Mouse (Mus musculus) limb, embryonic 11.5 days (tissue): Measurements from ENCODE around the gene Tfpt. TPM values are rescaled to one million over a fixed set of nuclear protein-coding genes. Genes with fewer than 3 reads are reported as not detected.

Source experiments
- ATAC-seq: fragments of 200-750 bp; cut with Nextera tagmentation; 2 replicates; pipeline ENCODE4 v1.8.0; 2017; ENCODE audit warnings: low read depth; ENCODE audit not compliant: insufficient number of reproducible peaks, low FRiP score, low TSS enrichment
- DNase-seq: peaks from one replicate; pipeline ENCODE4 v3.0.0-alpha.2; 2015; ENCODE audit warnings: low spot score
- H3K27ac ChIP-seq: fragments of 300-500 bp; sonication (generic); replicated peaks from 2 replicates; pipeline ENCODE4 v1.5.1; 2014; ENCODE audit warnings: low read depth, mild to moderate bottlenecking, low read length
- H3K27me3 ChIP-seq: fragments of 300-500 bp; sonication (generic); 2 replicates; pipeline ENCODE4 v1.6.1; 2014; ENCODE audit warnings: mild to moderate bottlenecking, low read length, mixed read lengths; ENCODE audit not compliant: control insufficient read depth, insufficient read depth
- H3K36me3 ChIP-seq: fragments of 300-500 bp; sonication (generic); 2 replicates; pipeline ENCODE4 v1.6.1; 2014; ENCODE audit warnings: mild to moderate bottlenecking, low read length, moderate library complexity, mixed read lengths; ENCODE audit not compliant: control insufficient read depth, insufficient read depth
- H3K4me1 ChIP-seq: fragments of 300-500 bp; sonication (generic); 2 replicates; pipeline ENCODE4 v1.6.1; 2014; ENCODE audit warnings: low read length, mixed read lengths; ENCODE audit not compliant: control insufficient read depth, insufficient read depth
- H3K4me2 ChIP-seq: fragments of 300-500 bp; sonication (generic); 2 replicates; pipeline ENCODE4 v1.6.1; 2014; ENCODE audit warnings: low read depth, mild to moderate bottlenecking, moderate library complexity; ENCODE audit not compliant: severe bottlenecking
- H3K4me3 ChIP-seq: fragments of 300-500 bp; sonication (generic); 2 replicates; pipeline ENCODE4 v1.5.1; 2014; ENCODE audit warnings: low read depth, low read length
- H3K9ac ChIP-seq: fragments of 300-500 bp; sonication (generic); 2 replicates; pipeline ENCODE4 v1.6.1; 2014; ENCODE audit warnings: mild to moderate bottlenecking, low read length
- H3K9me3 ChIP-seq: fragments of 300-500 bp; sonication (generic); 2 replicates; pipeline ENCODE4 v1.6.1; 2016; ENCODE audit warnings: low read length; ENCODE audit not compliant: control insufficient read depth
- whole genome bisulfite sequencing: fragments of 180-500 bp; shearing (Covaris S2); extraction: QIAGEN DNeasy Blood & Tissue Kit; methylation state at CpG from one replicate; pipeline ENCODE4 v1.1.7; 2014; 5-methylcytosine and 5-hydroxymethylcytosine counted together
- polyA plus RNA-seq: library from polyadenylated mRNA; unstranded; fragments of >200 nt; fragmentation: Nextera tagmentation; extraction: Ambion mirVana; gene quantifications from 2 replicates; pipeline ENCODE4 v1.2.1, GENCODE M21; 2014

Gene Tfpt
- polyA plus RNA-seq, 1 experiment from 2014 or later, result 31.1 TPM

- WGBS, result 33% methylated on average over 15 of the region's 15 CpGs
- Histone ChIP-seq H3K36me3 (peaks cover 11% of the 10 kb centered on the region), H3K9ac (peak overlapping the region; percentile 71), H3K27me3 (no peaks in the 10 kb centered on the region), H3K9me3 (no peaks in the 10 kb centered on the region), H3K4me2 (peak overlapping the region; percentile 42), H3K4me1 (no peaks in the 10 kb centered on the region), H3K4me3 (peak overlapping the region; percentile 69), H3K27ac (no peak overlapping the region)
- ATAC-seq, result peak; percentile 41
- DNase-seq, result no peak
Observed at GRCm38 (mm10) chr7:3664524-3665214, 34.9 kb upstream of the Tfpt start.

- WGBS, result 97% methylated on average over 14 of the region's 14 CpGs
- Histone ChIP-seq H3K36me3 (peaks cover 39% of the 10 kb centered on the region), H3K9ac (no peak overlapping the region), H3K4me3 (no peak overlapping the region), H3K27ac (no peak overlapping the region), H3K9me3 (no peaks in the 10 kb centered on the region), H3K4me1 (no peaks in the 10 kb centered on the region), H3K27me3 (no peaks in the 10 kb centered on the region), H3K4me2 (no peak overlapping the region)
- ATAC-seq, result no peak
- no peak for DNase-seq
Observed at GRCm38 (mm10) chr7:3658578-3658977, 28.8 kb upstream of the Tfpt start.

DNA sequence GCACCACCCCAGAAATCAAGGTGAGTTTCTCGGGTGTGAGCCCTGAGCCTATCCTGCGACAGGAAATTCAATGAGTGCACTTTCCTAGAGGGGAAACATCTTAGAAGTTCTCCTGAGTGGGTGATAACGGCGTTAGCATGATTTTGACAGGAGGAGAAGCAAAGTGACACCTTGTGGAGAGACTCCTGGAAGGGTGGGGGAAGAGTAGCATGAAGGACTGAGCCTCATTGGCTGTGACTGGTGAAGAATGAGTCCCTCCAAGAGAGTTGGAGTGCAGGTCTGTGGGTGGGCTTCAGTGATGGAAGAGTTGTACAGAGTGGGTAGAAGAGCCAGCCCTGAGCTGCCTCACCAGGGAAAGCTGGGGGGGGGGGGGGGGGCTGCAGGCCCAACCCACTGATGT, 27.2 kb upstream of the Tfpt start:
- ATAC-seq, result no peak
- Histone ChIP-seq H3K27me3 (no peaks in the 10 kb centered on the region), H3K36me3 (peaks cover 47% of the 10 kb centered on the region), H3K4me2 (no peak overlapping the region), H3K9me3 (no peaks in the 10 kb centered on the region), H3K4me1 (no peaks in the 10 kb centered on the region), H3K27ac (no peak overlapping the region), H3K4me3 (no peak overlapping the region), H3K9ac (no peak overlapping the region)
- 98% methylated on average over 4 of the region's 4 CpGs for WGBS
- no peak for DNase-seq

DNA sequence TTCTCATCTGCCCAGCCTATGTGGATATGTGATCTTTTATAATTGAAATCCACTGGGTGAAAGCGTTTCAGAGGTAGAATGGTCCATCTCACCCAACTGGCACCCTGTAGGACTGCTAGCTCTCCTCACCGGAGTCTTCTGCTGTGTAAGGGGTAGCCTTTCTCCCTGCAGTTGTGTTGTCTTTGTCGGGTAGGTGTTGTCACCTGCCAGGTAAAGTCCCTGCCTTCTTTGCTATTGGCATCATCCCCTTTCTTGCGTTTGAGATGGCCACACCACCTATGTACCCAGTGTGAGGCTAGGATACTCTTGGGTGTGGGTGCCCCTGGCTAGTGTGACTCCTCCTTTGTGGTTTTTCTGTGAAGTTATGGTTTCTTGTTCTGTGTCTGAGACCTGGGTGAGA, 16.9 kb upstream of the Tfpt start:
- peaks cover 21% of the 10 kb centered on the region for H3K4me1 ChIP-seq
- 76% methylated on average over 4 of the region's 4 CpGs for WGBS
- no peak overlapping the region for H3K27ac ChIP-seq
- H3K9me3 ChIP-seq, result no peaks in the 10 kb centered on the region
- H3K4me2 ChIP-seq, result peak overlapping the region; percentile 88
- no peak for DNase-seq
- peaks cover 5% of the 10 kb centered on the region; the same call in 1 of the 2 replicates for H3K36me3 ChIP-seq
- ATAC-seq, result no peak
- peak overlapping the region; percentile 95 for H3K4me3 ChIP-seq
- H3K27me3 ChIP-seq, result no peaks in the 10 kb centered on the region
- H3K9ac ChIP-seq, result peak overlapping the region; percentile 99

DNA sequence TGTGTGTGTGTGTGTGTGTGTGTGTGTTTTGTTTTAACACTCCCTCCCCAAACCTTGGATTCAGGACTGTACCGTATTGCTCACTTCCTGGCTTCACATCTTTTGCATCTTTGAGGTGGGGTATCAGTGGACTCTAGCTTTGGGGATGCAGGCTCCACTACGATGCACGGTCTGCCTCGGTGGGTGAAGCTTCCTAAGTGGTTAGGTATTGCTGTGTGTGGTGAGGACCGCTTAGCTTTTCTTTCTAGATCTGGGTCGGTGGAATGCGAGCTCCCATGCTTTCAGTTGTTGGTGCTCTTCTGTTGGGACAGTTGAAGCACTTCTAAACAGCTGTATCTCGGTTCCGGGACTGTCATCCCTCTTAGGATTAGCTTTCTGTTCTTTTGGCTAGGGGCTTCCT, 16.5 kb upstream of the Tfpt start:
- peak overlapping the region; percentile 88 for H3K4me2 ChIP-seq
- ATAC-seq (no peak), DNase-seq (no peak)
- H3K9me3 ChIP-seq, result no peaks in the 10 kb centered on the region
- peak overlapping the region; percentile 95 for H3K4me3 ChIP-seq
- peaks cover 21% of the 10 kb centered on the region for H3K4me1 ChIP-seq
- WGBS, result 31% methylated on average over 9 of the region's 9 CpGs
- no peaks in the 10 kb centered on the region for H3K27me3 ChIP-seq
- peaks cover 6% of the 10 kb centered on the region; the same call in 1 of the 2 replicates for H3K36me3 ChIP-seq
- H3K27ac ChIP-seq, result no peak overlapping the region; the same call in 1 of the 2 replicates
- H3K9ac ChIP-seq, result peak overlapping the region; percentile 99

DNA sequence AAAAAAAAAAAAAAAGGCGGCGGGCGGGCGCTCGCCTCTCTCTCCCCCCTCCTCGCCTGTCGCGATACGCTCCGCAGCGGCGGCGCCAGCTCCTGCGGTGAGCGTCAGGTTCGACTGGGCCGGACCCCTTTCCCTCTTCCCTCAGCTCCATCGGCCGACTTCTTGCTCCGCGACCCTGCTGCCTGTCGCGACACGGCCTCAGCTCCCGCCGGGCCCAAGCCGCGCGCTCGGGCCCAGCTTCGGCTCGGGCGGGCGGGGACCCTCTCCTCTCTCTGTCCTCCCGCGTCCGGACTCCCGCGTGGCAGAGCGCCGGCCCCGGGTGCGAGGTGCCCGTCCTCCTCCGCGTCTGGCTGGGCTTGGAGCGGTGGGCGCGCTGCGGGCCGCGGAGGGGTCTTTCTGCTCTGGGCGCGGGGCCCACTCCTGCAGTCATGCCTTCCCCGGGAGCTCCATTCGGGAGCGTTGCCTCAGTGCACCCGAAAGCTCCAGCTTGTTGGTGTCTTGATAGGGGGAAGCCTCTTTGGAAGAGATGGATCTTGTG, 15.8 kb upstream of the Tfpt start:
- peak; percentile 1; the same call in 1 of the 2 replicates for ATAC-seq
- Histone ChIP-seq H3K4me1 (peaks cover 21% of the 10 kb centered on the region), H3K9me3 (no peaks in the 10 kb centered on the region), H3K4me2 (peak overlapping the region; percentile 88), H3K36me3 (peaks cover 4% of the 10 kb centered on the region; the same call in 1 of the 2 replicates), H3K9ac (peak overlapping the region; percentile 99), H3K4me3 (peak overlapping the region; percentile 95), H3K27ac (peak overlapping the region; percentile 96), H3K27me3 (no peaks in the 10 kb centered on the region)
- DNase-seq, result peak; percentile 34
- WGBS, result under 1% methylated on average over 50 of the region's 58 CpGs

- WGBS, result under 1% methylated on average over 48 of the region's 58 CpGs
- ATAC-seq (peak; percentile 98), DNase-seq (peak; percentile 96)
- Histone ChIP-seq H3K9me3 (no peaks in the 10 kb centered on the region), H3K4me2 (peak within 1 kb of the TSS; percentile 88), H3K27ac (peak within 1 kb of the TSS; percentile 96), H3K36me3 (peaks cover 4% of the 10 kb centered on the region; the same call in 1 of the 2 replicates), H3K4me1 (peaks cover 21% of the 10 kb centered on the region), H3K4me3 (peak within 1 kb of the TSS; percentile 95), H3K27me3 (no peaks in the 10 kb centered on the region), H3K9ac (peak within 1 kb of the TSS; percentile 99)
Observed at GRCm38 (mm10) chr7:3644672-3645487, 15.2 kb upstream of the Tfpt start, which contains the start of gene Cnot3. Cnot3 (plus strand) TSS chr7:3645268.

DNA sequence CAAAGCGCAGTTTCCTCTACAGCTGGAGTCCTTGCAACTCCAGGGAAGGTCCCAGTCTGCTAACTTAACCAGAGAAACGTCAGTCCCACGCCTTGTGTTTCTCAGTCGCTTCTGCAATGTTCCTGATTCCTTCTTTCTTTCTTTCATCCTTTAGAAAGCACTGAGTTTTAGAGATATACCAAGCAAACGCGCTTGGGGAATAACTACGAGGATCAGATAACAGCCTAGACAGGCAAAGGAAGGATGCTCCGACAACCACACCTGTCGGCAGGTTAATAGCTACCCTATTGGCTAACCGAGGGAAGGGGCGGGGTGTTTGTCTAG, 14.6 kb upstream of the Tfpt start:
- H3K4me2 ChIP-seq, result peak overlapping the region; percentile 60
- peaks cover 6% of the 10 kb centered on the region; the same call in 1 of the 2 replicates for H3K36me3 ChIP-seq
- DNase-seq, result no peak
- ATAC-seq, result no peak
- H3K9ac ChIP-seq, result no peak overlapping the region
- no peak overlapping the region for H3K27ac ChIP-seq
- no peaks in the 10 kb centered on the region for H3K9me3 ChIP-seq
- H3K4me3 ChIP-seq, result peak overlapping the region; percentile 32
- H3K27me3 ChIP-seq, result no peaks in the 10 kb centered on the region
- under 1% methylated on average over 11 of the region's 11 CpGs for WGBS
- H3K4me1 ChIP-seq, result peaks cover 21% of the 10 kb centered on the region
